Mouse (Mus musculus) heart, embryonic 16.5 days (tissue): ENCODE data around the gene Mrln. TPM values are rescaled to one million over a fixed set of nuclear protein-coding genes. Genes with fewer than 3 reads are reported as not detected.

Source experiments
- ATAC-seq: fragments of 200-750 bp; cut with Nextera tagmentation; replicated peaks from 2 replicates; pipeline ENCODE4 v1.8.0; 2017; ENCODE audit warnings: moderate number of reproducible peaks; ENCODE audit not compliant: insufficient read depth, low FRiP score; ENCODE audit errors: extremely low read depth
- H3K27ac ChIP-seq: fragments of 300-500 bp; sonication (generic); 2 replicates; pipeline ENCODE4 v1.5.1; 2014; ENCODE audit warnings: mild to moderate bottlenecking, low read length, control low read depth, moderate library complexity
- H3K27me3 ChIP-seq: fragments of 300-500 bp; sonication (generic); 2 replicates; pipeline ENCODE4 v1.6.1; 2014; ENCODE audit warnings: low read length, mixed read lengths; ENCODE audit not compliant: control insufficient read depth, insufficient read depth
- H3K36me3 ChIP-seq: fragments of 300-500 bp; sonication (generic); 2 replicates; pipeline ENCODE4 v1.6.1; 2014; ENCODE audit not compliant: control insufficient read depth, insufficient read depth
- H3K4me1 ChIP-seq: fragments of 300-500 bp; sonication (generic); 2 replicates; pipeline ENCODE4 v1.6.1; 2014; ENCODE audit warnings: low read length, mixed read lengths; ENCODE audit not compliant: control insufficient read depth, insufficient read depth
- H3K4me2 ChIP-seq: fragments of 300-500 bp; sonication (generic); 2 replicates; pipeline ENCODE4 v1.6.1; 2014; ENCODE audit warnings: low read depth, mild to moderate bottlenecking, control low read depth, low read length
- H3K4me3 ChIP-seq: fragments of 300-500 bp; sonication (generic); 2 replicates; pipeline ENCODE4 v1.5.1; 2014; ENCODE audit warnings: mild to moderate bottlenecking, control low read depth, low read length
- H3K9ac ChIP-seq: fragments of 300-500 bp; sonication (generic); 2 replicates; pipeline ENCODE4 v1.6.1; 2014; ENCODE audit warnings: low read length, control low read depth
- H3K9me3 ChIP-seq: fragments of 300-500 bp; sonication (generic); replicated peaks from 2 replicates; pipeline ENCODE4 v1.6.1; 2016; ENCODE audit warnings: low read length; ENCODE audit not compliant: control insufficient read depth
- WGBS: fragments of 180-500 bp; shearing (Covaris S2); extraction: QIAGEN DNeasy Blood & Tissue Kit; methylation state at CpG from one replicate; pipeline ENCODE4 v1.1.7; 2014; 5-methylcytosine and 5-hydroxymethylcytosine counted together
- polyA plus RNA-seq: library from polyadenylated mRNA; unstranded; fragments of >200 nt; fragmentation: Nextera tagmentation; extraction: Ambion mirVana; gene quantifications from 2 replicates; pipeline ENCODE4 v1.2.1, GENCODE M21; 2015

Mrln gene
- 0.64 and 1.9 TPM in 2 replicates for polyA plus RNA-seq

GRCm38 (mm10) chr10:70204505-70205399, at the start of gene Mrln:
Gene Mrln (plus strand): TSS chr10:70204664.
- Histone ChIP-seq H3K36me3 (no peaks in the 10 kb centered on the region), H3K27me3 (no peaks in the 10 kb centered on the region), H3K9ac (no peak within 1 kb of the TSS), H3K27ac (no peak within 1 kb of the TSS; the same call in 1 of the 2 replicates), H3K9me3 (no peaks in the 10 kb centered on the region), H3K4me1 (0 out of 2 replicates have a peak, but pooled peaks cover 4% of the 10 kb centered on the region), H3K4me3 (no peak within 1 kb of the TSS), H3K4me2 (peak within 1 kb of the TSS; percentile 23; the same call in 1 of the 2 replicates)
- ATAC-seq: no peak; the same call in 1 of the 2 replicates
- 51% methylated on average over 17 of the region's 17 CpGs for WGBS

- no peak overlapping the region for H3K9ac ChIP-seq
- peaks cover 6% of the 10 kb centered on the region for H3K9me3 ChIP-seq
- peaks cover 38% of the 10 kb centered on the region for H3K36me3 ChIP-seq
- ATAC-seq: no peak
- peaks cover 16% of the 10 kb centered on the region for H3K4me1 ChIP-seq
- no peaks in the 10 kb centered on the region for H3K27me3 ChIP-seq
- H3K4me2 ChIP-seq: no peak overlapping the region
- no peak overlapping the region for H3K27ac ChIP-seq
- H3K4me3 ChIP-seq: no peak overlapping the region
- 75% methylated on average over 3 of the region's 3 CpGs for WGBS
These were observed 47.9 kb upstream of the Mrln start for GRCm38 (mm10) chr10:70156431-70157165.

DNA sequence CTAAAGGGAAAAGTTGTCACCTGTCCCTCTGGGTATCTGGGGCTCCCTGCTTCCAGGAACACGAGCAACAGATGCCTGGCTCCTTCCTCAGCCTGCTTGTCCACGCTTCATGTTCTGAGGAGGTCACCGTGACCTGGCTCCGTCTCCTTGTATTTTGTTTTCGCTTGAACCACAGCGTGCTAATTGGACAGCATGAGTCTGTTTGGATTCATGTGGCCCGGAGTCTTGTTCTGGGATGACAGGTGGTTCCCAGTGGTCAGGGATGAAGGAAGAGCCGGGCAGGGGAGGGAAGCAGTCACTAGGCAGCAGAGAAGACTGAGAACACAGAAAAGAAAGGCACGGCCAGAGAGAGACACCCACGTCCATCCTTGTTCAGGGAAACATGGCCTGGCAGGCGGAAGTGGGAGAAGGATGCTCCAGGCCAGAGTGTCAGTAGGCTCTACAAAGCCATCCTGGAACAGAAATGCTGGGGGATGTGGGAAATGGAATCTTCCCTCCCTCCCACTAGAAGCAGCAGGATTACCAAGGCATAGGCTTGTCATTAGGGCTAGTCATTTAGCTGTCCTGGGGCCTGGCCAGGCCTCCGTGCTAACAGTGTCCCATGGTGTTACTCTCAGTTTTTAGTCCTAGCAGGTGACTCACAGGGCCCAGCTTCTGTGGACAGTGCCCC, 44.7 kb upstream of the Mrln start:
- ATAC-seq: no peak
- H3K27me3 ChIP-seq: no peaks in the 10 kb centered on the region
- H3K4me3 ChIP-seq: no peak overlapping the region
- H3K4me1 ChIP-seq: peaks cover 9% of the 10 kb centered on the region
- no peak overlapping the region for H3K27ac ChIP-seq
- H3K4me2 ChIP-seq: no peak overlapping the region
- WGBS: 82% methylated on average over 12 of the region's 12 CpGs
- H3K9me3 ChIP-seq: peaks cover 6% of the 10 kb centered on the region
- H3K36me3 ChIP-seq: peaks cover 29% of the 10 kb centered on the region
- H3K9ac ChIP-seq: no peak overlapping the region

DNA sequence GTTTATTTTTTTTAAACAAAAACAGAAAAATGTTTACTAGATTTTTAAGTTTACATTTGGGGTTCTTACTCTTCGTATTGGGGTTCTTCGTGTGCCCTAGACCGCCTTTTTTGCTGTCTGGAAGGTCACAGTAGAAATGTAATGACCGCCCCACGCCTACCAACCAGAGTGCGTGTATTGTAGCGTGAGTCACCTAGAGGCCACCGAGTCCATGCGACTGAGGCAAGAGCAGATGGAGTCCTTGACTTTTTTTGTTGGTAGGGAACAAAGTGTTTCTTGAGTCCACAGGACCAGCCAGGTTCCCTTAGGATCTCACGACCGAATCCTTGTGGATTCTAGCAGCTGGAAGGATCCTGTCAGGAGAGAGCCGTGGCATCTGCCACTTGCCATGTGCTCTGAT, 43.7 kb upstream of the Mrln start:
- Histone ChIP-seq H3K4me2 (no peak overlapping the region), H3K9ac (no peak overlapping the region), H3K4me1 (peaks cover 18% of the 10 kb centered on the region), H3K4me3 (no peak overlapping the region), H3K9me3 (peaks cover 6% of the 10 kb centered on the region), H3K27me3 (no peaks in the 10 kb centered on the region), H3K36me3 (peaks cover 20% of the 10 kb centered on the region), H3K27ac (no peak overlapping the region)
- 91% methylated on average over 12 of the region's 12 CpGs for WGBS
- ATAC-seq: no peak

DNA sequence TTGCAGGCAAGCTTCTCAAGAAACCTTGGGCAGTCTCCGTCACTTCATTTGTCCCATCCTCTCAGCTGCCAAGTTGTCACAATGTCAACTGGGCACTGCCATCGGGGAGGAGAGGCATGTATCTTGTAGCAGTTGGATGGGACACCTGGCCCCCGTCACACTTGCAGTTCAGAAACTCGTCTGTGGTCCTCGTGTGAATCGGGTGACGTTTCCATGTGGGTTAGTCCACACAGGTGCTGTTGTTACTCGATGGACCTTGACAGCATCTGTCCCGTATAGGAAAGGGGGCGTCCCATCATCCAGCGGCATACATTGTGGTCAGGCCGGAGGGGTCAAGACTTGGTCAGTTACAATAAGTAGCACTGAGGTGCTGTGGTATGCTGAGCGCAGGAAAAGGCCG, 43.0 kb upstream of the Mrln start:
- H3K9me3 ChIP-seq: peaks cover 6% of the 10 kb centered on the region
- 93% methylated on average over 14 of the region's 14 CpGs for WGBS
- no peak overlapping the region for H3K9ac ChIP-seq
- H3K27me3 ChIP-seq: no peaks in the 10 kb centered on the region
- peaks cover 14% of the 10 kb centered on the region for H3K36me3 ChIP-seq
- no peak for ATAC-seq
- no peak overlapping the region for H3K4me3 ChIP-seq
- peaks cover 25% of the 10 kb centered on the region for H3K4me1 ChIP-seq
- H3K4me2 ChIP-seq: no peak overlapping the region
- no peak overlapping the region for H3K27ac ChIP-seq

GRCm38 (mm10) chr10:70163681-70164080, 40.8 kb upstream of the Mrln start:
- Histone ChIP-seq H3K4me3 (no peak overlapping the region), H3K9ac (no peak overlapping the region), H3K27ac (no peak overlapping the region), H3K9me3 (no peaks in the 10 kb centered on the region), H3K36me3 (peaks cover 5% of the 10 kb centered on the region), H3K4me2 (no peak overlapping the region), H3K4me1 (peaks cover 44% of the 10 kb centered on the region), H3K27me3 (no peaks in the 10 kb centered on the region)
- WGBS: 53% methylated on average over 5 of the region's 5 CpGs
- ATAC-seq: no peak

DNA sequence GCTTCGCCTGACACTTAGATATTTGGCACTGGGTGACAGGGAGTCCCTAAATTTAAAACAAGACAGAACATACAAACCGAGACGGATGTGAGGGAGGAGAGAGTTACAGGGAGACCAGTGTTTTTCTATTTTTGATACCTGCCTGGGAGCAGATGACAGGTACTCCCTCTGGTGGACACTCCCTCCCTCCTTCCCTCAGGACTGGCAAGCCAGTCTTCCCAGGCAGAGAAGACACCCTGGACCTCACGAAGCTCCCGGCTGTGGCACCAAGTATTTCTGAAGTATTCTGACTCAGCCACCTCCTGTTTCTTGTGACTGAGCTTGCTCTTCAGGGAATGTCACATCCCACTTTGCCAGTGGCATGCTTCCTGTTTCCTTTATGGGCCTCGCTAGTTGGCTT, 38.6 kb upstream of the Mrln start:
- H3K27me3 ChIP-seq: no peaks in the 10 kb centered on the region
- 36% methylated on average over 6 of the region's 6 CpGs for WGBS
- 0 out of 2 replicates have a peak overlapping the region, but pooled peaks have one; percentile 10 for H3K9ac ChIP-seq
- no peak overlapping the region for H3K4me2 ChIP-seq
- H3K9me3 ChIP-seq: no peaks in the 10 kb centered on the region
- H3K27ac ChIP-seq: peak overlapping the region; percentile 29
- no peak; the same call in 1 of the 2 replicates for ATAC-seq
- H3K4me1 ChIP-seq: peaks cover 57% of the 10 kb centered on the region
- 0 out of 2 replicates have a peak, but pooled peaks cover 5% of the 10 kb centered on the region for H3K36me3 ChIP-seq
- H3K4me3 ChIP-seq: no peak overlapping the region

DNA sequence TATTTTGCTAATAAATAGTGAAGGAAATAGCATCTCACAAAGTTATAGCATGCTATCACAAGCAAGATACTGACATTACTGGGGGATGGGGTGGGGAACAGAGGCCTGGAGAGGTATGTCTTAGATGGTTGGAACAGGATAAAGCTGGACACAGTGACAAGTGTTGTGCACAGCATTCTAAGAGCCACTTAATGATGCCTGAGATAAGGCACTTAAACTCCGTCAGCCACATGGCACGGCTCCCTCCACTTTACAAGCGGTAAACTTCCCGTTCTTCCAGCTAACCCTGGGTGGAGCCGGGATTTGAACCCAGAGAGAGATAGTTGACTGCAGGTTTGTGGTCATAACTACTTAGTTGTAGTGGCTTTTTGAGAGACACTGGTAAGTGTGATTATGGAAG, 38.0 kb upstream of the Mrln start:
- H3K36me3 ChIP-seq: 0 out of 2 replicates have a peak, but pooled peaks cover 7% of the 10 kb centered on the region
- no peaks in the 10 kb centered on the region for H3K9me3 ChIP-seq
- H3K4me2 ChIP-seq: no peak overlapping the region
- no peaks in the 10 kb centered on the region for H3K27me3 ChIP-seq
- H3K9ac ChIP-seq: no peak overlapping the region
- 43% methylated on average over 5 of the region's 5 CpGs for WGBS
- peaks cover 57% of the 10 kb centered on the region for H3K4me1 ChIP-seq
- peak overlapping the region; percentile 2; the same call in 1 of the 2 replicates for H3K27ac ChIP-seq
- no peak overlapping the region for H3K4me3 ChIP-seq
- 0 out of 2 replicates have a peak, but pooled peaks have one; percentile 19 for ATAC-seq
